ENCODE assay signal across 8 mouse cellular contexts in the genomic region with DNA sequence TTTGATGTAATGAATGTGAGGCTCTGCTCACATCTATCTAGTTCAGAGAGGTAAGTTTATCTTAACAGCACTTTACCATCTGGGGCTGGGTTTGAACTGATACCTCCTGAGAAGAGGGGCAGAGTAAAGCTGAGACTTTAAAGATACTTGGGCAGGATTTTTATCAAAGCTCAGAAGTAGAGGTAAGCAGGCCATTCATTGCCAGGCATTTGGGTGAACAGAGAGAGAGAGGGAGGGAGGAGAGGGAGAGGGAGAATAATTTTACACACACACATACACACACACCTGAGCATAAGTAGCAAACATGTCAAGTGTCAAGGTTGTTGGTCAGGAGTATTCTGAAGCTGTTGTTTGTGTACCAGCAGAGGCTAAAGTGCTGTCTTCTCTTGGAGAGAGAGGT. TPM values are rescaled to one million over a fixed set of nuclear protein-coding genes. Genes with fewer than 3 reads are reported as not detected.
DNase-seq lines count a peak whose midpoint lies in the region; ATAC-seq and TF ChIP-seq lines count a peak whose summit lies in the region.

Cd38 (plus strand) TSS at position 301 of the 400 bp plus-strand sequence.

- H3K4me2 ChIP-seq in limb, embryonic 14.5 days (replicated peaks; ENCODE audit: low read depth, low read length, severe bottlenecking): peak within 1 kb of the TSS; percentile 75

- TF ChIP-seq POLR2A in spleen, adult 2 months (IDR thresholded peaks at IDR 0.05; ENCODE audit: low read depth, low read length): no peak; the same call in 1 of the 2 replicates
- TF ChIP-seq POLR2A in limb, embryonic 14.5 days (IDR thresholded peaks at IDR 0.05; ENCODE audit: borderline replicate concordance, extremely low read depth, insufficient read depth, insufficient read length): no peak

- DNase-seq in adrenal gland, adult 2 months: no peak
- no peak for DNase-seq in adrenal gland, adult 18-20 months (ENCODE audit: low spot score in 2 of 2)
- no peak for DNase-seq in spleen, adult 2 months (ENCODE audit: low read depth in 1 of 2, low spot score in 2 of 2)
- DNase-seq in spleen, adult 18-20 months: no peak
- DNase-seq in limb, embryonic 14.5 days (ENCODE audit: low spot score): no peak
- no peak for DNase-seq in kidney, adult 11 months
- no peak for DNase-seq in embryo, embryonic 9.5 days (ENCODE audit: extremely low spot score)

- peak within 1 kb of the TSS; percentile 61 for H3K9ac ChIP-seq in limb, embryonic 14.5 days (ENCODE audit: low read depth, low read length, severe bottlenecking)

- H3K27ac ChIP-seq in spleen, adult 2 months (ENCODE audit: insufficient read depth, low read length): peak within 1 kb of the TSS; percentile 95
- H3K27ac ChIP-seq in limb, embryonic 14.5 days (replicated peaks; ENCODE audit: low read depth, low read length): no peak within 1 kb of the TSS

- H3K27me3 ChIP-seq in spleen, adult 2 months (ENCODE audit: control insufficient read depth, insufficient read depth, low read length): no peaks in the 10 kb centered on the region
- H3K27me3 ChIP-seq in limb, embryonic 14.5 days (ENCODE audit: control insufficient read depth, insufficient read depth, low read length): no peaks in the 10 kb centered on the region

- H3K36me3 ChIP-seq in spleen, adult 2 months (ENCODE audit: control insufficient read depth, insufficient read depth, low read length): no peaks in the 10 kb centered on the region; the same call in 1 of the 2 replicates
- H3K36me3 ChIP-seq in limb, embryonic 14.5 days (ENCODE audit: control insufficient read depth, insufficient read depth, low read length): no peaks in the 10 kb centered on the region

- ATAC-seq in limb, embryonic 14.5 days (ENCODE audit: low FRiP score, low read depth): no peak
- no peak for ATAC-seq in granulocyte monocyte progenitor cell, adult 5-6 weeks (replicated peaks; ENCODE audit: poor library complexity, severe bottlenecking)

- no peak for TF ChIP-seq CTCF in spleen, adult 2 months (IDR thresholded peaks at IDR 0.05; ENCODE audit: extremely low read depth, insufficient read depth, insufficient read length, insufficient replicate concordance)

- peak within 1 kb of the TSS; percentile 73 for H3K4me3 ChIP-seq in spleen, adult 2 months (ENCODE audit: extremely low read depth, insufficient read depth, insufficient read length)
- peak within 1 kb of the TSS; percentile 41 for H3K4me3 ChIP-seq in limb, embryonic 14.5 days (replicated peaks; ENCODE audit: low read length)

- H3K4me1 ChIP-seq in spleen, adult 2 months (ENCODE audit: control insufficient read depth, insufficient read depth, insufficient read length): peaks cover 9% of the 10 kb centered on the region
- H3K4me1 ChIP-seq in limb, embryonic 14.5 days (ENCODE audit: control insufficient read depth, insufficient read depth, low read length): peaks cover 11% of the 10 kb centered on the region; the same call in 1 of the 2 replicates

- no peaks in the 10 kb centered on the region for H3K9me3 ChIP-seq in limb, embryonic 14.5 days (ENCODE audit: control insufficient read depth, low read length)

RNA-seq across cellular contexts. Expression of gene Cd38, which starts in this region (rescaled TPM):
- total RNA-seq in adrenal gland, adult 2 months (2021): 10 to 100 TPM; 11.5 to 15.1 TPM
- polyA plus RNA-seq in adrenal gland, adult 2 months (2012; rRNA removed): 5.3 and 5.9 TPM in 2 replicates
- total RNA-seq in adrenal gland, adult 18-20 months (2021): 1 to 10 TPM; 6.7 to 7.5 TPM
- 37.3 and 38.9 TPM in 2 replicates for polyA plus RNA-seq in spleen, adult 2 months (2012; rRNA removed)
- polyA plus RNA-seq in limb, embryonic 14.5 days (2012; rRNA removed): 5.3 and 6.5 TPM in 2 replicates
- polyA plus RNA-seq in limb, embryonic 14.5 days (2014; fragmentation: Nextera tagmentation; extraction: Ambion mirVana): 7.4 and 7.7 TPM in 2 replicates
- total RNA-seq in granulocyte monocyte progenitor cell, adult 5-6 weeks (2014; fragmentation: Nextera tagmentation): not detected in 2 replicates
- total RNA-seq in granulocyte monocyte progenitor cell, adult 5-6 weeks (2017): 0.26 TPM in 1 of 2 replicates, not detected in the other

Comparison
In these comparisons a context has a peak if more than half of its experiments do, and no peak if none do; other contexts are left out.
1. RNA of gene Cd38 (total RNA-seq): 11.5 to 15.1 TPM in adrenal gland, adult 2 months and 6.7 to 7.5 TPM in adrenal gland, adult 18-20 months; 0.26 TPM in granulocyte monocyte progenitor cell, adult 5-6 weeks; every median in the first group is over 4 times any median in the second.